In genomic region chr13:107151548-107151947, GRCm38 (mm10) we compare ENCODE assay signal across 18 mouse cellular contexts.
"Had no signal": no experiment of that assay in that cellular context is flagged by ENCODE, and none has a peak within 500 bp of the region (broad histone marks: within the 10 kb centered on the region; RNA-seq: fewer than 3 reads in every experiment).

No protein-coding gene starts in this region.

- H3K27ac ChIP-seq: left cerebral cortex, adult 2 months; limb, embryonic 12.5 days; limb, embryonic 15.5 days; liver, embryonic 14.5 days; macrophage; midbrain, embryonic 13.5 days; stomach, postnatal 0 days had no signal

- H3K4me2 ChIP-seq: limb, embryonic 12.5 days; limb, embryonic 15.5 days; liver, embryonic 11.5 days; lung, embryonic 14.5 days; midbrain, embryonic 13.5 days had no signal

- H3K9me3 ChIP-seq: limb, embryonic 12.5 days; limb, embryonic 15.5 days; midbrain, embryonic 13.5 days had no signal

- ATAC-seq: liver, postnatal 0 days; lung, postnatal 0 days; midbrain, embryonic 13.5 days; midbrain, embryonic 16.5 days had no signal

- H3K9ac ChIP-seq: limb, embryonic 12.5 days; limb, embryonic 15.5 days; liver, embryonic 14.5 days; liver, postnatal 0 days; lung, embryonic 14.5 days; midbrain, embryonic 13.5 days had no signal

- H3K4me1 ChIP-seq: limb, embryonic 12.5 days; limb, embryonic 15.5 days; midbrain, embryonic 13.5 days had no signal

- H3K27me3 ChIP-seq: midbrain, embryonic 13.5 days had no signal

- H3K4me3 ChIP-seq: left cerebral cortex, adult 2 months; limb, embryonic 12.5 days; limb, embryonic 15.5 days; midbrain, embryonic 13.5 days had no signal

- H3K36me3 ChIP-seq: limb, embryonic 12.5 days; limb, embryonic 15.5 days; midbrain, embryonic 13.5 days had no signal

- DNase-seq: kidney, adult 9 months; kidney, postnatal 14 days; kidney, postnatal 4 days; liver, postnatal 0 days; lung, embryonic 14.5 days; thymus, adult 2 months; thymus, postnatal 14 days; thymus, postnatal 4 days had no signal
